Mouse (Mus musculus): ENCODE results near the gene Klk1b24. TPM values are rescaled to one million over a fixed set of nuclear protein-coding genes. Genes with fewer than 3 reads are reported as not detected.
"Not testable (repeated sequence)": the region's sequence is repeated elsewhere in the genome, so short reads cannot be mapped to it uniquely, and the experiment has no call there.

The Klk1b24 gene
- total RNA-seq (2014; fragmentation: Nextera tagmentation), result not detected in 2 replicates
- total RNA-seq (2017), result not detected in 2 replicates
- not detected in 2 replicates for polyA plus RNA-seq (2012)

- not testable (repeated sequence) for H3K27me3 ChIP-seq (ENCODE audit: insufficient read depth, low read length); H3K36me3 ChIP-seq (replicated peaks); H3K4me3 ChIP-seq (ENCODE audit: low read depth, low read length); ATAC-seq (ENCODE audit: extremely low read depth, insufficient number of reproducible peaks, low FRiP score, poor library complexity, severe bottlenecking); DNase-seq (ENCODE audit: low spot score); H3K9me3 ChIP-seq (replicated peaks); H3K4me1 ChIP-seq (ENCODE audit: insufficient read depth, low read depth, low read length)
These were observed at the start of gene Klk1b24 for GRCm38 (mm10) chr7:44187936-44188335. Gene Klk1b24, plus strand, starts transcription at chr7:44188236.

DNA sequence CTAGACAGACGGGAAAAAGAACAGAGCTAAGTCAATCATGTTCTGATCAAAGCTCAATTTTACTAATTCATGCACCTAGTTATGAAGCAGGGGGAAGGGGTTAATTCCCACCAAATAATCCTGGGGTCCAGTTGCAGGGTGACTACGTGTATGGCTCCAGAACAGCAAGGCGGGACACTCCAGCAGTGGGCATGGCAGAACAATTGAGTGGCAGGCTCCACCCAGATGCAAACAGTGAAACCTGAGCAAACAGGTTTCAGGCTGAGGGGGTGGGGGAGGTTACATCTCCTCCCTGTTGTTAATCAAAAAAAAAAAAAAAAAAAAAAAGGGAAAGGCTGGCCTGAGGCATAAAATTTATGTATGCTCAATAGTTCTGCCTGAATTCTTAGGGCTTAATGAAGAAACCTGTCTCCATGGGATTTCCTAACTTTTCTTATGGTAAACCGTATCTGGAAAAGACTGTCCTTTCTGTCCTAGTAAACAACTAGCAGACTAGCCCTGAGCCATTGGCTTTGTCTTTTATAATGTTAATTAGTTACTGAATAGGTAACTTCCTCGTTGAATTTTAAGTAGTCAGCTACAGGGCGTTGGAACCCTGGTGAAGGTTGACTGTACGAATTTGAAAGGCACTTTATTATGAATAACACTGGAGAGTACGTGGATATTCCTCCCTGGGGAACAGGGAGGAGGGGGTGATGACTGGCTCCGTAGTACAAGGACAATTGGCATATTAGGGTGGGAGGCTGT, 8.6 kb upstream of the Klk1b24 start:
- Histone ChIP-seq H3K36me3 (replicated peaks) (no peaks in the 10 kb centered on the region), H3K9me3 (replicated peaks) (no peaks in the 10 kb centered on the region), H3K4me1 (ENCODE audit: insufficient read depth, low read depth, low read length) (no peaks in the 10 kb centered on the region), H3K4me3 (ENCODE audit: low read depth, low read length) (no peak overlapping the region), H3K27me3 (ENCODE audit: insufficient read depth, low read length) (0 out of 2 replicates have a peak, but pooled peaks cover 1% of the 10 kb centered on the region)
- no peak for TF ChIP-seq GATA1 (IDR thresholded peaks at IDR 0.05; ENCODE audit: borderline replicate concordance, low read length)
- no peak for ATAC-seq (ENCODE audit: extremely low read depth, insufficient number of reproducible peaks, low FRiP score, poor library complexity, severe bottlenecking)
- DNase-seq (ENCODE audit: low spot score), result no peak

DNA sequence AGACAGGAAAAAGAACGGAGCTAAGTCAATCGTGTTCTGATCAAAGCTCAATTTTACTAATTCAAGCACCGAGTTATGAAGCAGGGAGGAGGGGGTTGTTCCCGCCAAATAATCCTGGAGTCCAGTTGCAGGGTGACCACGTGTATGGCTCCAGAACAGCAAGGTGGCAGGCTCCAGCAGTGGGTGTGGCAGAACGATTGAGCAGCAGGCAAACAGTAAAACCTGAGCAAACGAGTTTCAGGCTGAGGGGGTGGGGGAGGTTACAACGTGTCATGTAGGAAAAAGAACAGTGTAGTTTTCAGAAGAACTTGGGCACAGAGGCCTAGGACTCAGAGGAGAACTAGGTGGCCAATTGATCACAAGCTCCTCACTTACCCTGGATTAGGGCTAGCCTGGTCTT, 1.5 kb upstream of the Klk1b24 start:
- not testable (repeated sequence) for H3K4me3 ChIP-seq (ENCODE audit: low read depth, low read length); ATAC-seq (ENCODE audit: extremely low read depth, insufficient number of reproducible peaks, low FRiP score, poor library complexity, severe bottlenecking); H3K27me3 ChIP-seq (ENCODE audit: insufficient read depth, low read length); DNase-seq (ENCODE audit: low spot score); H3K9me3 ChIP-seq (replicated peaks); H3K4me1 ChIP-seq (ENCODE audit: insufficient read depth, low read depth, low read length); H3K36me3 ChIP-seq (replicated peaks)

DNA sequence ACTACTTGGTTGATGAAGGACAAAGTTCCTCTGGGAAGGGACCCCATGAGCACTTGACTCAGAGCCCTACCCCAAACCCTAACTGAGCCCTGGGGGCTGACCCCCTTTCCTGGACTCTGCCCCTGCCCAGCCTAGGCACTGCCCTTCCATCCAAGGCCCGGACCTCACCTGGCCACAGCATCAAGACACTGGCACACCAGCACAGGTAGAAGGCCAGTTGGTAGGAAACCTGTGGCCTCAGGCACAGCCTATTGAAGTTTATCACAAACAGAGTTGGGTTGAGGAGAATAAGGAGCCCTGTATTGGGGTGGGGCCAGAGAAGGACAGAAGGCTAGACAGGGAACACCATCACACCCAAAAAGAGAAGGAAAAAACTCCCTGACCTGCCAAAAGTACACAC, 5.4 kb downstream of the Klk1b24 start:
- not testable (repeated sequence) for DNase-seq (ENCODE audit: low spot score); H3K4me3 ChIP-seq (ENCODE audit: low read depth, low read length); H3K27me3 ChIP-seq (ENCODE audit: insufficient read depth, low read length); H3K36me3 ChIP-seq (replicated peaks); H3K9me3 ChIP-seq (replicated peaks); H3K4me1 ChIP-seq (ENCODE audit: insufficient read depth, low read depth, low read length); ATAC-seq (ENCODE audit: extremely low read depth, insufficient number of reproducible peaks, low FRiP score, poor library complexity, severe bottlenecking)

- no peak for DNase-seq (ENCODE audit: low spot score)
- Histone ChIP-seq H3K27me3 (ENCODE audit: insufficient read depth, low read length) (peaks cover 10% of the 10 kb centered on the region; the same call in 1 of the 2 replicates), H3K4me3 (ENCODE audit: low read depth, low read length) (no peak within 1 kb of the TSS), H3K4me1 (ENCODE audit: insufficient read depth, low read depth, low read length) (no peaks in the 10 kb centered on the region), H3K36me3 (replicated peaks) (no peaks in the 10 kb centered on the region), H3K9me3 (replicated peaks) (no peaks in the 10 kb centered on the region)
- no peak for ATAC-seq (ENCODE audit: extremely low read depth, insufficient number of reproducible peaks, low FRiP score, poor library complexity, severe bottlenecking)
- TF ChIP-seq POLR2AphosphoS5 (IDR thresholded peaks at IDR 0.05; ENCODE audit: insufficient replicate concordance, low read depth, low read length), result no peak
- TF ChIP-seq TAL1 (conservative IDR thresholded peaks at IDR 0.05; ENCODE audit: low read depth, low read length), result no peak
- no peak for TF ChIP-seq CTCF (IDR thresholded peaks at IDR 0.05; ENCODE audit: low read depth, low read length)
- TF ChIP-seq GATA1 (IDR thresholded peaks at IDR 0.05; ENCODE audit: borderline replicate concordance, low read length), result no peak
These were observed 9.9 kb downstream of the Klk1b24 start, which contains the start of gene Klk1b3 for GRCm38 (mm10) chr7:44197891-44198290. Gene Klk1b3, plus strand, starts transcription at chr7:44198191.

GRCm38 (mm10) chr7:44207135-44207534, 19.1 kb downstream of the Klk1b24 start, which contains the start of gene Klk1b4:
Gene Klk1b4, plus strand, starts transcription at chr7:44207435.
- ATAC-seq (ENCODE audit: extremely low read depth, insufficient number of reproducible peaks, low FRiP score, poor library complexity, severe bottlenecking); H3K9me3 ChIP-seq (replicated peaks); DNase-seq (ENCODE audit: low spot score); H3K36me3 ChIP-seq (replicated peaks); H3K27me3 ChIP-seq (ENCODE audit: insufficient read depth, low read length); H3K4me3 ChIP-seq (ENCODE audit: low read depth, low read length); H3K4me1 ChIP-seq (ENCODE audit: insufficient read depth, low read depth, low read length): not testable (repeated sequence)

DNA sequence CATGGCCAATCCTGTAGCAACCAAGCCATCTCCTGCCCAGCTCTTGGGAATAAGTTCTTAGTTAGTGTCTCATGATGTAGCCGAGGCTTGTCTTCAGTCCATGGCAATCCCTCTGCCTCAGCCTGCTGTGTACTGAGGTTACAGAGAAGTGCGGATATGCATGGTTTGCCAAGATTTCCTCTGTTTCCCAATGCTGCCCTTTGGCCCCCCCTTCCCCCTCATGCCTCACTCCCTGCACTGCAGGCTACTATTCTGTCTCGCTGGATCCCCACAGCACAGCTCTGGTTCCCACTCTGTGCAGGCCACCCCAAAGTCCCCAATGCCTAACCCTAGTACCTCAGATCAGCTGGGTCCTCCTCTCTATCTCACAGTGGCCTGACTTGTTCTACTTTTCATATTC, 20.3 kb downstream of the Klk1b24 start:
- TF ChIP-seq POLR2AphosphoS5 (IDR thresholded peaks at IDR 0.05; ENCODE audit: insufficient replicate concordance, low read depth, low read length) (no peak), GATA2 (IDR thresholded peaks at IDR 0.05; ENCODE audit: borderline replicate concordance, low read depth, low read length) (no peak), GATA1 (IDR thresholded peaks at IDR 0.05; ENCODE audit: borderline replicate concordance, low read length) (no peak), CTCF (IDR thresholded peaks at IDR 0.05; ENCODE audit: low read depth, low read length) (no peak), TAL1 (conservative IDR thresholded peaks at IDR 0.05; ENCODE audit: low read depth, low read length) (no peak)
- Histone ChIP-seq H3K36me3 (replicated peaks) (no peaks in the 10 kb centered on the region), H3K9me3 (replicated peaks) (no peaks in the 10 kb centered on the region), H3K4me1 (ENCODE audit: insufficient read depth, low read depth, low read length) (no peaks in the 10 kb centered on the region), H3K4me3 (ENCODE audit: low read depth, low read length) (no peak overlapping the region), H3K27me3 (ENCODE audit: insufficient read depth, low read length) (peaks cover 3% of the 10 kb centered on the region; the same call in 1 of the 2 replicates)
- ATAC-seq (ENCODE audit: extremely low read depth, insufficient number of reproducible peaks, low FRiP score, poor library complexity, severe bottlenecking), result no peak
- DNase-seq (ENCODE audit: low spot score), result no peak

All from G1E (cell line).